Mouse (Mus musculus): ENCODE data around the gene Tmeff2. TPM values are rescaled to one million over a fixed set of nuclear protein-coding genes. Genes with fewer than 3 reads are reported as not detected.

Tmeff2 gene
- 0.11 TPM for polyA plus RNA-seq (2014; fragmentation: Illumina TruSeq; extraction: RNeasy Lipid Tissue Mini Kit (QIAGEN cat#74804); ENCODE audit: low read depth, low replicate concordance)

GRCm38 (mm10) chr1:50900386-50900785 is at the start of gene Tmeff2:
Tmeff2 (plus strand) TSS chr1:50900647.

Data from liver, adult 10 weeks (tissue).